Mouse (Mus musculus): Measurements from ENCODE around the gene Ercc6. TPM values are rescaled to one million over a fixed set of nuclear protein-coding genes. Genes with fewer than 3 reads are reported as not detected.

Gene Ercc6
- 19.0 and 20.1 TPM in 2 replicates for polyA plus RNA-seq (2015; fragmentation: Nextera tagmentation; extraction: Ambion mirVana)

DNA sequence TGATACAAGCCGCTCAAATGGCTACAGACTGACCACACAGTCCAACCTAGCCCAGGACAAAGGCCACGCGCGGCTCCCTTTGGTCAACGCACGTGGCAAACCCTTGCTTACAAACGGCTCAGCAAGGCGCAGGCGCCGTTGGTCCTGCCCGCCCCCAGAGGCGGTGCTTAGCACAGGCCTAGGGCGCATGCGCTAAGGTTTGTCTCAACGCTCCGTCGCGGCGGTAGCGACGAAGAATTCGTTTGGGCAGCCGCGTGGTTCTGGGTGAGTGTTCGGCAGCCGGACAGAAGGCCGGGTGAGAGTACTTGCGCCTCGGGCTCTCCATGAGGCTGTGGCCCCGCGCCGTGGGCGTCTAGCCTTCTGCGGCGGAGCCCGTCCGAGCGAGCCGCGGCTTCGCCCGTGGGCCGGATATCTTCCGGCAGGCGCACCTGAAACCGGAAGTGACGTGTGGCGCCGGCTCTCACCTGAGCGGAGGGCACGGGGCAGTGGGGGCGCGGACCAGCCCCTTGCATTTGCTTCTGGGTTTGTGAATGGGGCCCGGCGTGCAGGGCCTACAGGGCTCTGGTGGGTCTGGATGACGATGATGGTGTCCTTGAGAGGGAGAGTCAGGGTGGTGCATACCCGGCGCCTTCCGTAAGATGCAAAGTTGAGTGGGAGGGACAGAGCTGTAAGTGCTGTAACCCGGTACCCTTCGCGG lies at the start of gene Ercc6:
Gene Ercc6 (plus strand): TSS at position 186 of the 697 bp plus-strand sequence.
- peaks cover 17% of the 10 kb centered on the region for H3K36me3 ChIP-seq
- under 1% methylated on average over 61 of the region's 62 CpGs for WGBS
- H3K27ac ChIP-seq: peak within 1 kb of the TSS; percentile 79
- H3K4me3 ChIP-seq: peak within 1 kb of the TSS; percentile 67
- peak within 1 kb of the TSS; percentile 80 for H3K4me2 ChIP-seq
- H3K9me3 ChIP-seq: no peaks in the 10 kb centered on the region
- peaks cover 18% of the 10 kb centered on the region for H3K4me1 ChIP-seq
- peak; percentile 91 for ATAC-seq (ENCODE audit: insufficient number of reproducible peaks, low FRiP score, low TSS enrichment, low read depth)
- peak within 1 kb of the TSS; percentile 58 for H3K9ac ChIP-seq
- no peaks in the 10 kb centered on the region for H3K27me3 ChIP-seq

DNA sequence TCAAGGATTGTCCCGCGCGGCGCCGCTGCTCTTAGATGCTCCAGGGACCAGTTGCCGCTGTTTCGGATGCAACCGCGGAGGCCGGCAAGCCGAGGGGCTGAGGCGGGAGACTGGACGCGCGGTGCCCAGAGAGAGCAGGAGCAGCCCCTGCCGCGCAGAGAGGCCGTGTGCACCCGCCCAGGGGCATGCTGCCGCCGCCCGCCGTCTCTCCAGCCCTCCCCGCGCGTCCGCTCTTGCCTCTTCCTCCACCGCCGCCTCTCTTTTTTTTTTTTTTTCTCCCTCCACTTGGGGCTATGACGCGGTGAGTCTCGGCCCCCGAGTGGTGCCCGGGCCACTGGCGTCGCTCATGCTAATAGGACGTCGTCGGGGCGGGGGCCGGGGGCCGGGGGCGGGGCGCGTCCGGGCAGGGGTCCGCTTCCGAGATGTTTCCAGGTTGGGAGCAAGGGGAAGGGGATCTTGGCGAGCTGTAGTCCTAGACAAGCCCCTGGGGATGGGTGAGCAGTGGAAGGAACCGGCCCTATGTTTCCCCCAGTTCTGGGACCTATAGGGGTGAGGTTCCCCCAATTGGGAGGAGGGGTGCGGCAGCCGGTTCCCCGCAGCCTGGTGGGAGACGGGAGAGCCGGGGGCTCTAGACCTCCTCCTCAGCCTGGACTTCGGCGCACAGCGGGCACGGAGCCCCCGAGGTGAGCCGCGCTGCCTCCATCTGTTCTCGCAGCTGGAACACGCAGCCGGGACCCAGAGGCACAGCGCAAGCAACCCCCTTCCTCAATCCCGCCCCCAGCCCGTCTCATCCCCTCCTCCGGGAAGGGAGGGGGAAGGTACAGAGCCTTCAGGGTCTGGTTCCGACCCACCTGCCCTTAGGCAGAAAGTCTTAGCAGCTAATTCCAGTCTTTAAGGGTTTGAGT lies 48.5 kb upstream of the Ercc6 start, which contains the start of gene Slc18a3:
Gene Slc18a3 (minus strand): TSS at position 250 of the 905 bp plus-strand sequence.
- no peaks in the 10 kb centered on the region for H3K36me3 ChIP-seq
- H3K27me3 ChIP-seq: peaks cover 93% of the 10 kb centered on the region
- peaks cover 33% of the 10 kb centered on the region for H3K4me1 ChIP-seq
- WGBS: under 1% methylated on average over 64 of the region's 70 CpGs
- no peak within 1 kb of the TSS for H3K27ac ChIP-seq
- no peak for ATAC-seq (ENCODE audit: insufficient number of reproducible peaks, low FRiP score, low TSS enrichment, low read depth)
- H3K9ac ChIP-seq: no peak within 1 kb of the TSS
- no peaks in the 10 kb centered on the region for H3K9me3 ChIP-seq
- peak within 1 kb of the TSS; percentile 73 for H3K4me2 ChIP-seq
- peak within 1 kb of the TSS; percentile 36 for H3K4me3 ChIP-seq

DNA sequence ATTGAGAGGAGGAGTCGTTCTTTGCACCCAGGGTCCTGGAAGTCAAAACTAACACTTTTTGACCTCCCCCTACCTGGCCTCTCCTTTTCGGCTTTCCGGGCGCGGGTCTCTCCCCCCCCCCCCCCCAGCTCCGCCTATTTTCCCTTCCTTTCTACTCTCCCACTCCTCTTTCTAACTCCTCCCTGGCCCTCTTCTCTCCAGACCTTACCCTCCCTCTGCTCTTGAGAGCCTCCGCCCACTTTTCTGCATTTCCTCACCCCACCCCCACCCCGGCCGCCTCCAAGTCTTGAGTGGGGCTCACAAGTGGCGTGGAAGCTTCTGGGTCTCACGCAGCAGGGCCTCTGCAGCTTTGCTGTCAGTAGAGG lies 47.8 kb upstream of the Ercc6 start:
- Histone ChIP-seq H3K9ac (no peak overlapping the region), H3K9me3 (no peaks in the 10 kb centered on the region), H3K27ac (no peak overlapping the region), H3K4me2 (peak overlapping the region; percentile 73), H3K4me1 (peaks cover 33% of the 10 kb centered on the region), H3K4me3 (peak overlapping the region; percentile 36), H3K36me3 (no peaks in the 10 kb centered on the region), H3K27me3 (peaks cover 87% of the 10 kb centered on the region)
- WGBS: 1% methylated on average over 9 of the region's 11 CpGs
- ATAC-seq (ENCODE audit: insufficient number of reproducible peaks, low FRiP score, low TSS enrichment, low read depth): no peak

DNA sequence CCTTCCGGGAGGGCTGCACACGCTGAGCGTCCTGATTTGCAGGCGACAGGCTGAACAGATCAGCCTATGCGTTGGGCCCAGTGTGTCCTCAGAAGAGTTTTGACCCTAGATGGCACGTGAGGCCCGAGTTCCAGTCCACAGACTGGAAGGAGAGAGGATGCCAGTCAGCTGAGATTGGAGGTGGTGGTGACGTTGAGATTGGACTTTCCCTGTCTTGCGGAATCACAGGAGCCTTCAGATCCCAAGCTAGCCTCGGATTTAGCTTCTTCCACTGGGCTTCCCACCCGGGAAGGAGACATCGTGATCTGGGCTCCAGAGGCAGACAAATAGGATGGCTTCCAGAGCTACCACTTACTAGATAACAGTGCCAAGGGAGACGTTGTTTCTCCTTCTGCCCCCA lies 47.4 kb upstream of the Ercc6 start, which contains the start of gene Chat:
Gene Chat (minus strand): TSS at position 101 of the 400 bp plus-strand sequence.
- no peaks in the 10 kb centered on the region for H3K9me3 ChIP-seq
- H3K27ac ChIP-seq: no peak within 1 kb of the TSS
- H3K9ac ChIP-seq: no peak within 1 kb of the TSS
- 15% methylated on average over 13 of the region's 13 CpGs for WGBS
- H3K4me2 ChIP-seq: peak within 1 kb of the TSS; percentile 73
- peaks cover 33% of the 10 kb centered on the region for H3K4me1 ChIP-seq
- no peaks in the 10 kb centered on the region for H3K36me3 ChIP-seq
- peaks cover 83% of the 10 kb centered on the region for H3K27me3 ChIP-seq
- peak within 1 kb of the TSS; percentile 36 for H3K4me3 ChIP-seq
- no peak for ATAC-seq (ENCODE audit: insufficient number of reproducible peaks, low FRiP score, low TSS enrichment, low read depth)

DNA sequence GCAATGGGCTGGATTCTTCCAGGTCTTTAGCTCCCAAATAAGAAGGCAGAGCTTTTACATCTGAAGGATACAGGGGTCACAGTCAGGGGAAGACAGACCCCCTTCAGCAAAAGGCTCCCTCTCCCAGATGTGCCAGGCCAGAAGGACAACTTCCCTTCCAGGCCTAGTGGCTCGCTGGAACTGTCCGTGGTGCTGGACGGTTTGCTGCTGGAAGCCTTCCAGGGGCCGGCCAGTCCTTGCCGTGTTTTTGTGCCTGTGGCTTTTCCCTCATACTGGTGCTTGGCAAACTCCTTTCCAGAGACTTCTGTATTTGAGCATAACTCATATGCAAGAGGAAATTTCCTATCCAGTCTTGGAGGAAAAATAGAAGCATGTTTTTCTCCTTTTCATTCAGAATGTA lies 45.7 kb upstream of the Ercc6 start:
- no peak overlapping the region for H3K4me3 ChIP-seq
- 4% methylated on average over 5 of the region's 5 CpGs for WGBS
- no peaks in the 10 kb centered on the region for H3K36me3 ChIP-seq
- no peak overlapping the region for H3K4me2 ChIP-seq
- H3K27me3 ChIP-seq: peaks cover 71% of the 10 kb centered on the region
- H3K27ac ChIP-seq: no peak overlapping the region
- ATAC-seq (ENCODE audit: insufficient number of reproducible peaks, low FRiP score, low TSS enrichment, low read depth): no peak
- no peaks in the 10 kb centered on the region for H3K9me3 ChIP-seq
- peaks cover 32% of the 10 kb centered on the region for H3K4me1 ChIP-seq
- no peak overlapping the region for H3K9ac ChIP-seq

DNA sequence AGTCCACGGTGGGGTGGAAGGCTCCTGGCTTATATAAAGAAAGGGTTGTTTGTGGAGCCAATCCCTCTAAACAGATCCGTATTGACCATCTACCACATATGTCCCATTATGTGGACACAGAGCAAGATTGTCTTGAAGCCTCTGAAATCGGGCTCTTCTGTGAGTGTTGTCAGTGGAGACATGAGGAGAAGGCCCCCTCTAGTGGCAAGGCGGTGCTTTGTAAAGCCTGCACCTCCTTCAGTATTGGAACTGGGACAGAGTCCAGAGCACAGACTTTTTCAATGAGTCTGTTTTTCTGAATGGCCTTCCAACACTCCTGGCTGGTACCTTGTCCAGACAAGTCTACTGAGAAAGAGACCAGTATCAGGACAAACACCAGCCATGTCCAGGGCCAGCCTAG lies 40.3 kb upstream of the Ercc6 start:
- 13% methylated on average over 4 of the region's 4 CpGs for WGBS
- peaks cover 19% of the 10 kb centered on the region; the same call in 1 of the 2 replicates for H3K27me3 ChIP-seq
- no peaks in the 10 kb centered on the region for H3K36me3 ChIP-seq
- no peak overlapping the region for H3K27ac ChIP-seq
- H3K9me3 ChIP-seq: no peaks in the 10 kb centered on the region
- no peak overlapping the region for H3K9ac ChIP-seq
- no peak overlapping the region for H3K4me2 ChIP-seq
- ATAC-seq (ENCODE audit: insufficient number of reproducible peaks, low FRiP score, low TSS enrichment, low read depth): no peak
- no peak overlapping the region for H3K4me3 ChIP-seq
- no peaks in the 10 kb centered on the region for H3K4me1 ChIP-seq

DNA sequence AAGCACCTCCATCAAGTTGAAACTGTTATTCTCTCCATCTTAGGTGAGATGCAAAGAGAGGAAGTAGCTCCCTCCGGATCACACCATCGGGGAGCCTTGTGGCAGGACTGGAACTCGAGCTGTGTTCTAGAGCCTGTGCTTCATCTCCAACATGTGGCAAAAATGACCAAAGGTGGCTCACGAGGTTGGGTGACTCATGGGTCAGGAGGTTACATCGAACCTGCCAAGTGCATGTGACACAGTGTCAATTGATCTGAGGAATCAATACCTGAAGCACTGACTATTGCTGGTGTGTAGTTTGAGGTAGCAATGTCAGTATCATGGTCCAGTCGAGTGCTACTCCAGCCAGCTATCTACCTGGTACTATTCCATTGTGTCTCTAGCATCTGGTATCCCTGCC lies 36.8 kb upstream of the Ercc6 start:
- Histone ChIP-seq H3K4me1 (no peaks in the 10 kb centered on the region), H3K4me3 (no peak overlapping the region), H3K27me3 (peaks cover 5% of the 10 kb centered on the region; the same call in 1 of the 2 replicates), H3K36me3 (no peaks in the 10 kb centered on the region), H3K4me2 (no peak overlapping the region), H3K27ac (no peak overlapping the region), H3K9me3 (no peaks in the 10 kb centered on the region), H3K9ac (no peak overlapping the region)
- no peak for ATAC-seq (ENCODE audit: insufficient number of reproducible peaks, low FRiP score, low TSS enrichment, low read depth)
- WGBS: 72% methylated on average over 6 of the region's 6 CpGs

DNA sequence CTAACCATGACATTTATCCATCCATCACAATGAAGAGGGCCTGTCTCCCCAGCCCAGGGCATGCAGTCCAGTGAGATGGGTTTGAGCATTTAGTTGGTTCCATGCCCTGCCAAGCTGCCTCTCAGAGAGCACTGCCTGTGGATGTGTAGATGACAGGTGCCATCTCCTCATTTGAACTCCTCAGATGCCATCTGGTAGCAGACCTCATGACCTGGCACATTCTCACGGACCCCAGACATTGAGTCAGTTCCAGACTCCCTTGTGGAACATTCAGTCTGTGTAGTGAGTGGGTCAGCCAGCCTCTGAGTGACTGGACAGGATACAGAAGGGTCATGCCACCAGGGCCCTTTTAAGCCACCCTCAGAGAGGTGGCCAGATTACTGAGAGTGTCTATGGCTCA lies 35.7 kb upstream of the Ercc6 start:
- H3K27me3 ChIP-seq: no peaks in the 10 kb centered on the region; the same call in 1 of the 2 replicates
- H3K4me2 ChIP-seq: no peak overlapping the region
- ATAC-seq (ENCODE audit: insufficient number of reproducible peaks, low FRiP score, low TSS enrichment, low read depth): no peak
- 64% methylated on average over 1 of the region's 1 CpGs for WGBS
- H3K36me3 ChIP-seq: no peaks in the 10 kb centered on the region
- no peak overlapping the region for H3K9ac ChIP-seq
- H3K27ac ChIP-seq: no peak overlapping the region
- H3K4me3 ChIP-seq: no peak overlapping the region
- H3K9me3 ChIP-seq: no peaks in the 10 kb centered on the region
- no peaks in the 10 kb centered on the region for H3K4me1 ChIP-seq

DNA sequence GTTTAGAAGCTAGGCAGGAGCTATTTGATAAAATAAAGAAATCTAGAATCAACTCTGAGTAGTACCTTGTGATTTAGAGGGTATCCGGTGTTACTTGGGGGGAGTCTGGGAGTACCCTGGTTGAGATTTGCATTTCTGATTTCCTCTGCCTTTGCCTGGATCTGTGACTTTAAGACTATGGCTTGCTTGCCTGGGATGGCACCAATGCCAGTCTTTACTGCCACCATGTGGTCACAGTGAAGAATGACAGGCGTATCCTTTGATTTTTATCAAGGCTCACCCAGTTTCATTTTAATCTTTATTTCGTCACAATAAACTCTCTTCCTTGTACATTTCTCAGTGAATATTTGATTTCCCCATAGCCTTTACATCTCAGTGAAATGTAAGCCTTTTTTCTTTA lies 31.3 kb upstream of the Ercc6 start:
- no peak overlapping the region for H3K4me3 ChIP-seq
- no peak for ATAC-seq (ENCODE audit: insufficient number of reproducible peaks, low FRiP score, low TSS enrichment, low read depth)
- H3K4me2 ChIP-seq: no peak overlapping the region
- no peak overlapping the region for H3K9ac ChIP-seq
- H3K4me1 ChIP-seq: no peaks in the 10 kb centered on the region
- 8% methylated on average over 3 of the region's 3 CpGs for WGBS
- no peaks in the 10 kb centered on the region for H3K36me3 ChIP-seq
- no peak overlapping the region for H3K27ac ChIP-seq
- no peaks in the 10 kb centered on the region for H3K9me3 ChIP-seq
- H3K27me3 ChIP-seq: 0 out of 2 replicates have a peak, but pooled peaks cover 3% of the 10 kb centered on the region

DNA sequence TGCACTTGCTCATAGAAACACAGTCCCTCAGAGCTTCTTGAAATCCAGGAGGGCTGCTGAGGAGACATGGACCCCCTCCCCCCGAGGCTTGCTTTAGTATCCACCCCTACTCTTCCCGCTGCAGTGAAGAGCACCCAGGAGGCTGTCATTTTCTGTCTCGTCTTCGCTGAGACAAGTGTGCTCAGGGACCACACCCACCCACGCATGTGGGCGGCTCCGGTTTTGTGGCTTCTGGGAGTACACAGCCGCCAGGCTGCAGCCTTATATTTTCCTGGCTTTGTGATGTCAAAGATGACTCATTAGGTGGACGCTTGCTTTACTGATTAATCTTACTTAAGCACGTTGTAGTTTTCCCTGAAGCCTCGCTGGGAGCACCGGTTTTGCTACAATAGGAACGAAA lies 20.8 kb upstream of the Ercc6 start:
- no peaks in the 10 kb centered on the region for H3K36me3 ChIP-seq
- H3K27me3 ChIP-seq: peaks cover 19% of the 10 kb centered on the region
- no peak overlapping the region for H3K4me3 ChIP-seq
- no peaks in the 10 kb centered on the region for H3K9me3 ChIP-seq
- no peak for ATAC-seq (ENCODE audit: insufficient number of reproducible peaks, low FRiP score, low TSS enrichment, low read depth)
- 15% methylated on average over 13 of the region's 13 CpGs for WGBS
- peak overlapping the region; percentile 25; the same call in 1 of the 2 replicates for H3K4me2 ChIP-seq
- no peak overlapping the region for H3K27ac ChIP-seq
- no peak overlapping the region for H3K9ac ChIP-seq
- H3K4me1 ChIP-seq: no peaks in the 10 kb centered on the region

DNA sequence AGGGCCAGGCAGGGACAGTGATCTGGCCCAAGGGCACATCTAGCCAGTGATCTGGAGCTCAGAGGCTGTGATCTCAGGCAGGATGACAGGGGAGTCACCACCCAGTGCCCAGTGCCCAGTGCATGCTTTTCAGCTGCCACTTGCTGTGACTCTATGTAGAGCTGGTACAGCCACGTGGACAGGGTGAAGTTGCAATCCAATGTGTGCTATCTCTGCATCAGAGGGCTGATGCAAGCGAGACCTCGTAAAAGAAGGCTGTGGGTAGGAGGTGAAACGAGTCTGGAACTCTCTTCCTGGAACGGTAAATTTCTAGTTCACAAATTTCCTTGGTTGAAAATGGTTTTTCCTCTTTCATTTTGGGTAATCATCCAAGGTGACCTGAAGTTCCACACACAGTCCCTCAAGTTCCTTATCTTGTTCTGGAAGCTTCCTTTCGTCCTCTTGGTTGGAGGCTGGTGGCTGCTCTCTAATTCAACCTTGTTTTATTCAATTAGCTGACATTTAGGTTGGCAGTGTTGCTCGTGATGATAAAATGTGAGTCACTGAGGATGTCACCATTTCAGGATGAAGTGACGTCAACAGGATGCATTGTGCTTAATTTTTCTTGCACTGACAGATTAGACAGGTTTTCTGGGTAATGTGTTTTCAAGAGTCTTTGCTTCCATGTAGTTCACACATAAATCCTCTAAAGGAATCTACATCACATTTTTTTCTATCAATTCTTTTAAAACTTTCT lies 17.0 kb upstream of the Ercc6 start:
- H3K9ac ChIP-seq: no peak overlapping the region
- no peak overlapping the region for H3K27ac ChIP-seq
- no peaks in the 10 kb centered on the region for H3K36me3 ChIP-seq
- 50% methylated on average over 8 of the region's 8 CpGs for WGBS
- no peak for ATAC-seq (ENCODE audit: insufficient number of reproducible peaks, low FRiP score, low TSS enrichment, low read depth)
- H3K9me3 ChIP-seq: no peaks in the 10 kb centered on the region
- H3K4me2 ChIP-seq: no peak overlapping the region
- no peaks in the 10 kb centered on the region for H3K4me1 ChIP-seq
- peaks cover 19% of the 10 kb centered on the region for H3K27me3 ChIP-seq
- H3K4me3 ChIP-seq: no peak overlapping the region
